Comparison of ENCODE assay signal across 11 mouse cellular contexts in genomic region chr6:91489872-91490271, GRCm38 (mm10). TPM values are rescaled to one million over a fixed set of nuclear protein-coding genes. Genes with fewer than 3 reads are reported as not detected.
DNase-seq lines count a peak whose midpoint lies in the region; ATAC-seq and TF ChIP-seq lines count a peak whose summit lies in the region.
"Had no signal": no experiment of that assay in that cellular context is flagged by ENCODE, and none has a peak within 500 bp of the region (broad histone marks: within the 10 kb centered on the region; RNA-seq: fewer than 3 reads in every experiment).

No protein-coding gene starts in this region.

- TF ChIP-seq CTCF in cortical plate, adult 2 months (IDR thresholded peaks at IDR 0.05; ENCODE audit: extremely low read depth, insufficient read depth, low read length) = no peak
- no peak; the same call in 1 of the 2 replicates for TF ChIP-seq CTCF in left cerebral cortex, adult 2 months (IDR thresholded peaks at IDR 0.05)

- no peak overlapping the region for H3K4me2 ChIP-seq in hindbrain, embryonic 16.5 days (ENCODE audit: low read length)
- H3K4me2 ChIP-seq: hindbrain, embryonic 13.5 days; lung, embryonic 15.5 days had no signal

- H3K4me1 ChIP-seq in cortical plate, adult 2 months (ENCODE audit: control insufficient read depth, insufficient read depth, low read length) = peaks cover 4% of the 10 kb centered on the region; the same call in 1 of the 2 replicates
- H3K4me1 ChIP-seq in hindbrain, embryonic 16.5 days (ENCODE audit: control insufficient read depth, insufficient read depth, low read depth, low read length) = no peaks in the 10 kb centered on the region
- H3K4me1 ChIP-seq: hindbrain, embryonic 13.5 days; lung, embryonic 15.5 days had no signal

- 0 out of 2 replicates have a peak, but pooled peaks have one; percentile 22 for TF ChIP-seq POLR2A in cortical plate, adult 2 months (IDR thresholded peaks at IDR 0.05; ENCODE audit: extremely low read depth, insufficient read depth, low read length)

- H3K36me3 ChIP-seq in hindbrain, embryonic 16.5 days (ENCODE audit: control insufficient read depth, insufficient read depth, low read length) = peaks cover 39% of the 10 kb centered on the region

- no peak overlapping the region for H3K9ac ChIP-seq in hindbrain, embryonic 16.5 days (ENCODE audit: low read depth, low read length)
- H3K9ac ChIP-seq: hindbrain, embryonic 13.5 days; lung, embryonic 15.5 days had no signal

- no peaks in the 10 kb centered on the region for H3K9me3 ChIP-seq in hindbrain, embryonic 16.5 days (ENCODE audit: control insufficient read depth, low read length)
- H3K9me3 ChIP-seq: hindbrain, embryonic 13.5 days; lung, embryonic 15.5 days had no signal

- 82% methylated on average over 10 of the region's 10 CpGs for WGBS in hindbrain, embryonic 16.5 days

- intact Hi-C loops in left cerebral cortex, adult 2 months (cut with DNase I) = no loop called here

- no peak for ATAC-seq in hindbrain, embryonic 16.5 days

- peak overlapping the region; percentile 38 for H3K27ac ChIP-seq in cortical plate, adult 2 months (ENCODE audit: insufficient read depth, low read length)
- H3K27ac ChIP-seq in left cerebral cortex, adult 2 months = peak overlapping the region; percentile 81
- H3K27ac ChIP-seq in hindbrain, embryonic 16.5 days (ENCODE audit: low read depth, low read length) = no peak overlapping the region
- H3K27ac ChIP-seq: hindbrain, embryonic 13.5 days; lung, embryonic 15.5 days had no signal

- H3K27me3 ChIP-seq in hindbrain, embryonic 16.5 days (replicated peaks; ENCODE audit: control insufficient read depth, insufficient read depth, low read length) = no peaks in the 10 kb centered on the region
- H3K27me3 ChIP-seq: hindbrain, embryonic 13.5 days; lung, embryonic 15.5 days had no signal

- H3K4me3 ChIP-seq in cortical plate, adult 2 months (ENCODE audit: insufficient read depth, low read length) = no peak overlapping the region
- no peak overlapping the region for H3K4me3 ChIP-seq in left cerebral cortex, adult 2 months
- no peak overlapping the region for H3K4me3 ChIP-seq in hindbrain, embryonic 16.5 days (ENCODE audit: low read length)
- H3K4me3 ChIP-seq: hindbrain, embryonic 13.5 days; lung, embryonic 15.5 days had no signal

- DNase-seq in heart, adult 9 months (ENCODE audit: low spot score in 2 of 2) = peak; percentile 46 to 63
- no peak for DNase-seq in heart, postnatal 4 days
- peak; percentile 9 for DNase-seq in NIH3T3 (ENCODE audit: low read depth)
- DNase-seq in left cerebral cortex, adult 2 months (ENCODE audit: extremely low spot score in 1 of 2, low spot score in 2 of 2) = peak in 1 of 2 experiments; percentile 50
- no peak for DNase-seq in adrenal gland, postnatal 14 days
- DNase-seq in B cell, adult 2 months = no peak
- DNase-seq: spleen, adult 18-20 months had no signal

RNA-seq across cellular contexts. Expression of gene Tmem43, which starts 16.4 kb away (rescaled TPM):
- 10 to 100 TPM; 21.3 to 24.4 TPM for total RNA-seq in heart, postnatal 4 days (2021)
- 30.8 and 33.3 TPM in 2 replicates for polyA plus RNA-seq in cortical plate, adult 2 months (2012; rRNA removed)
- 10 to 100 TPM; 29.3 to 30.0 TPM for total RNA-seq in left cerebral cortex, adult 2 months (2021)
- total RNA-seq in adrenal gland, postnatal 14 days (2021) = 27.6 and 34.2 TPM in 2 replicates
- polyA plus RNA-seq in hindbrain, embryonic 16.5 days (2015; fragmentation: Nextera tagmentation; extraction: Ambion mirVana) = 49.8 and 57.0 TPM in 2 replicates

RNA-seq across cellular contexts. Expression of gene Chchd4, which starts 16.5 kb away (rescaled TPM):
- total RNA-seq in heart, postnatal 4 days (2021) = 10 to 100 TPM; 19.3 to 19.8 TPM
- 16.8 and 18.6 TPM in 2 replicates for polyA plus RNA-seq in cortical plate, adult 2 months (2012; rRNA removed)
- 10 to 100 TPM; 20.8 to 21.2 TPM for total RNA-seq in left cerebral cortex, adult 2 months (2021)
- total RNA-seq in adrenal gland, postnatal 14 days (2021) = 16.2 and 20.0 TPM in 2 replicates
- 39.1 and 40.8 TPM in 2 replicates for polyA plus RNA-seq in hindbrain, embryonic 16.5 days (2015; fragmentation: Nextera tagmentation; extraction: Ambion mirVana)

RNA-seq across cellular contexts. Expression of gene Xpc, which starts 25.8 kb away (rescaled TPM):
- total RNA-seq in heart, postnatal 4 days (2021) = 10 to 100 TPM in 1 of 2 experiments, 1 to 10 TPM in 1; 9.2 to 10.4 TPM
- polyA plus RNA-seq in cortical plate, adult 2 months (2012; rRNA removed) = 12.5 and 13.6 TPM in 2 replicates
- 10 to 100 TPM; 12.9 to 13.2 TPM for total RNA-seq in left cerebral cortex, adult 2 months (2021)
- total RNA-seq in adrenal gland, postnatal 14 days (2021) = 12.5 and 14.6 TPM in 2 replicates
- 15.8 and 17.0 TPM in 2 replicates for polyA plus RNA-seq in hindbrain, embryonic 16.5 days (2015; fragmentation: Nextera tagmentation; extraction: Ambion mirVana)

RNA-seq across cellular contexts. Expression of gene Lsm3, which starts 25.9 kb away (rescaled TPM):
- 100 to 1,000 TPM in 1 of 2 experiments, 10 to 100 TPM in 1; 96.0 to 101 TPM for total RNA-seq in heart, postnatal 4 days (2021)
- 56.9 and 60.7 TPM in 2 replicates for polyA plus RNA-seq in cortical plate, adult 2 months (2012; rRNA removed)
- total RNA-seq in left cerebral cortex, adult 2 months (2021) = 10 to 100 TPM; 35.0 to 40.6 TPM
- 38.2 and 39.5 TPM in 2 replicates for total RNA-seq in adrenal gland, postnatal 14 days (2021)
- polyA plus RNA-seq in hindbrain, embryonic 16.5 days (2015; fragmentation: Nextera tagmentation; extraction: Ambion mirVana) = 136 and 139 TPM in 2 replicates

Comparison
In these comparisons a context has a peak if more than half of its experiments do, and no peak if none do; other contexts are left out.
1. DNase-seq: peak in heart, adult 9 months (2 of 2) and NIH3T3 (single experiment); none in heart, postnatal 4 days (single experiment), adrenal gland, postnatal 14 days (single experiment) and B cell, adult 2 months (0 of 2).